Mouse (Mus musculus) adrenal gland, adult (tissue): ENCODE results near the gene Slit3.

Source experiments
- DNase-seq, 2 experiments: peaks; one replicate each; pipeline ENCODE4 v3.0.0; 2022 to 2023; ENCODE audit warnings: low spot score in 1 of 2; ENCODE audit not compliant: inconsistent age in 2 of 2

Gene Slit3

DNA sequence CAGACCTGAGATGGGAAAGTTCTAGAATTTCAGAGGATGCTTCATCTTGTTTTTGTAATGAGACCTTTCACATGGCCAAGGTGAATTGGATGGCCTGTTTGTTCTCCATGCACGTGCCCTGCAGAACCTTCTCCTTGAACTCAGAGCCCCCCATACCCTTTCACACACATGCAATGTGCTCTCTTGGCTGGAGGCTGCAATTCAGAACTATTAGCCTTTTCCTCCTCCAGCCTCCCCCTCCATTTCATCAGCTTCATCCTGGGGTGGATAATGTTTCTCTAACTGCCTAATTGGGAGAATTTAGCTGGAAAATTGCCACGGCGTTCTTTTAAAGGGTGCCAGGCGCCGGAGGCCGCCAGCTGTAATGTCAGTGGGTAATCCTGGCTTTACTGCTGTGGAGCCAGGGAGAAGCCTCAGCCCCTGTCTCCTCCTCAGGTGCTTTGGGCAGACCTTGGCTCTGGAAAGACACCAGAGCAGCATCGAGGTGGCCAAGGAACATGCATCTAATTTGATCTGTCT, 178.9 kb downstream of the Slit3 start:
- no peak for DNase-seq

GRCm38 (mm10) chr11:35302272-35302671, 181.2 kb downstream of the Slit3 start:
- peak; percentile 58 to 81 for DNase-seq

GRCm38 (mm10) chr11:35304216-35304975, 183.4 kb downstream of the Slit3 start:
- DNase-seq: no peak

GRCm38 (mm10) chr11:35305111-35305510, 184.1 kb downstream of the Slit3 start:
- DNase-seq: peak; percentile 46 to 74

DNA sequence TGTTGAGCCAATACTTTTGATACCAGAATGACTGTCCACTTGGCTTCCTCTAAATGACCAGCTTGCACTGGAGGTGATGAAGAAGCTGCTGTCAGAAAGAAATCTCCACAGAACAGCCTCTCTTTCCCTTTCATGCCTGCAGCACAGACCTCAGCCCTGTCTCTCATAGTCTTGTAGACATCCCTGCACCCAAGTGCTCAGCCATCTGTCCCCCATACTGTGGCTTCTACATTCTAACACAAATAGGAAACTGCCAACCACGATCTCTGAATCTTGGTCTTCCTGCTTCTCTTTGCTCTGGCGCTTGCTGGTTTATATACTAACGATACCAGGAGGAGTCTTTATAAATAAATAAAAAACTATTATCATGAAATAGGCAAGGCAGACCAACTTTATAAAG, 184.9 kb downstream of the Slit3 start:
- DNase-seq: no peak

DNA sequence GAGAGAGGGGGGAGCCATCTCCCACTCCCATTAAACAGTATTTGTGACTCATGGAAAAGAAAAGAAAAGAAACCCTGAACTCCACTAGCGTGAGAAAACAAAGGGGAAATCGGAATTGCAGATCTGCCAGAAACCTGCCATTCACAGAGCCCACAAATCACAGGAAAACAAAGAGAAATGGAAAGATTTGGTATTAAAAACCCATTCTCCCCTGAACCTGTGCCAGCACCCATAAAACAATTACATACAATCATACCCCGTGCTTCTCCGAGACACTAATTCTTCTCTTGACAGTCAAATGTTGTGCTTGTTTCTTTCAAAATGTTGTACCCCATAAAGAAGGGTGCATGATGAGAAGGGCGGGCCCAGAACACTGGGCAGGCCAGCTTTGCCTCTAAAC, 185.9 kb downstream of the Slit3 start:
- DNase-seq: no peak

DNA sequence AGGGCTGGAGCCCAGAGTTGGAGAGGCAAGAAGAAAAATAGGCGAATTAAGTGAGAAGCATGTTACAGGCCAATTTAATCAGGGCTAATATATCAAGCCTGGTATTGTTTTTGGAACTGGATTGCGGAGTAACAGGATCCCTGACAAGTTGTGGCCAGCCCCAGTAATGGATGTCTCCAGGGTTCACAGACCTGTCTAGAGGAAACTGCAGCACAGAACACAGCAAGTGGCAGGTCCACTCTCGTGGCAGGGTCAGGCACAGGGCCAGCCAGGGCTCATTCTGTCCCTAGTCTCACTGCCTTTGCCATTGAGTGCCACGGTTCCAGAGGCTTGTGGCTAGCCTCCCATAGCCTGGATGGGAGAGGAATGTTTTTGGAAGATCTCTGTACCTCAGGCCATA, 187.0 kb downstream of the Slit3 start:
- no peak for DNase-seq

DNA sequence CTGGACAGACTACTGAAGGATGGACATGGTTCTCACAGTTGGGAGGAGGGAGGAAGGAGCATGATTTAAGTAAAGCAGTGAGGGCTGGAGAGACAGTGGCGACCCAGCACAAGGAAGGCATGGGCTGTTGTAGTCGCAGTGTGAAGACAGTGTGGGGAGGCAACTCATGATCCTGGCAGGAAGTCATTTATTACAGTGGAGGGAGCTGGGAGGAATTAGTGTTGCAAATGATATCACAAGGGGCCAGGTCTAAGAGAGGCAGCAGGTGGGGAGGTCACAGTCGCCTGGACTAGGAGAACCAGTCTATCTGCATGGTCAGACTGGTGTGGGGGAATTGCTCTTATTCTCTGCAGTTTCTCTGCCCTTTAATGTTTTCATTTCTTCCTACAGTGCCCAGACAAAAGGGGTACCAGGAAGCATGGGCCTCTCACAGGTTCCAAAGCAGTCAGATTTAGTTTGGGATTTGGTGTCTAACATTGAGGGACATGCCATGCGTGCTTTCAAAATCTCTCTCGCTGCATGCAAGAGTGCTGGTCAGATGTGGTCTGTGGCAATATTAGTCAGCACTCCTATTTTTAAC, 194.5 kb downstream of the Slit3 start:
- peak in 1 of 2 experiments; percentile 60 for DNase-seq

GRCm38 (mm10) chr11:35317221-35317620, 196.2 kb downstream of the Slit3 start:
- peak; percentile 56 to 88 for DNase-seq

GRCm38 (mm10) chr11:35317775-35318432, 196.9 kb downstream of the Slit3 start:
- DNase-seq: no peak

DNA sequence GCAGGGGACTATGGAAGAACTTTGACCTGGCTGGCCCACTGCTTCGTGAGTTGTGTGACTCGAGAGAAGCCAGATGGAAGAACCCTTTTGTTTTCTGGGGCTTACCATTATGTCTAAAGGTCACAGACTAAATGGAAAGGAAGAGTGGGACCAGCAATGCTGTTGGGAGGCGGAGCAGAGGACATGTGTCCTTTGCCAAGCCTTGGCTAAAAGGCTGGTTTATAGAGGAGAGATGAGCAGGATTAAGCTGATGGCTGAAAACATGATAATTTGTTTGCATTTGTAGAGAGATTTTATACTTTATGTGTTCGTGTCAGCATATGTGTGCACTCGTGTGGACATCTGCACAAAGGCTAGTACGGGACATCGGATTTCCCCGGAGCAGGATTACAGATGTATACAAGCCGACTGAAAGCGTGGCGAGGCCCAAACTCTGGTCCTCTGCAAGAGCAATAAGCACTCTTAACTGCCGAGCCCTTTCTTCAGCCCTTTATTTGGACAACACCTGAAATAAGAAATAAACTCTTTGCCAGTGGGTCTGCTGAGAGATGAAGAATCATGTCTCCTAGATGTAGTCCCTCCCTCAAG, 197.5 kb downstream of the Slit3 start:
- DNase-seq: no peak

GRCm38 (mm10) chr11:35320518-35320917, 199.5 kb downstream of the Slit3 start:
- DNase-seq: no peak

GRCm38 (mm10) chr11:35324397-35324796, 203.4 kb downstream of the Slit3 start:
- DNase-seq: peak; percentile 51 to 74

DNA sequence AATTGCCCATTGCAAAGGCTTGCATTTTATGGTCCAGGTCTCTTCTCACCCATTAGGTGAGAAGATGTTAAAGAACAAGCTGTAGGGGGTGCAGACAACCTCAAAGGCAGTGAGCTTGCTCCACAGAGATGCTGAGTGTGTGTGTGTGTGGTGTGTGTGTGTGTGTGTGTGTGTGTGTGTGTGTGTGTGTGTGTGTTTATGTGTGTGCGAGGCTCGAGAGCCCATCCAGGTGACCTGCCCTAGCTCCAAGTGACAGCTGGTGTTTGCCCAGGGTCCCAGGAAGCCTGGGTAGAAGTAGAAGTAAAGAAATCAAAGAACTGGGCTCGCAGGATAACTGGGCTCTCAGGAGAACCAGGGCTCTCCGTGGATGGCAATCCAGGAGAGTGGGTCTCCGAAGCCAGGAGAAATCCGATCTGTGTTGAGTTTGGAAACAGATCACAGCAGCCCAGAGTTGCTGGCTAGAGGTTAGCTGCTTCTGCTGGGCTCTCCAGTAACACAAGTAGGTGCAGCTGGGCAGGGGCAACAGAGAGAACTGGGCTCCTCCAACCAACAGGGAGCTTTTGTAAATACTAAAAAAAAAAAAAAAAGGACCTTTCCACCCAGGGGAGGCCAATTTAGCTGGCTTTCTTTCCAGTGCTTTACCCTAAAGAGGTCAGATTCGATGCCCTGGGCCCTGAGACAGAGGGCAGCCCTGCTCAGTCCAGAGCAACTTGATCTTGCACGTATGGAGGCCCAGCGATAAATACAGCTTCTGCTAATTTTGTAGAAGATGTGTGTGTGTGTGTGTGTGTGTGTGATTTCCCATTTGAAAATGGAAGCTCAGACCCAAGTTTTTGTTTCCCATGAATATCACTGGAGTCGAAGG, 204.3 kb downstream of the Slit3 start:
- DNase-seq: no peak

DNA sequence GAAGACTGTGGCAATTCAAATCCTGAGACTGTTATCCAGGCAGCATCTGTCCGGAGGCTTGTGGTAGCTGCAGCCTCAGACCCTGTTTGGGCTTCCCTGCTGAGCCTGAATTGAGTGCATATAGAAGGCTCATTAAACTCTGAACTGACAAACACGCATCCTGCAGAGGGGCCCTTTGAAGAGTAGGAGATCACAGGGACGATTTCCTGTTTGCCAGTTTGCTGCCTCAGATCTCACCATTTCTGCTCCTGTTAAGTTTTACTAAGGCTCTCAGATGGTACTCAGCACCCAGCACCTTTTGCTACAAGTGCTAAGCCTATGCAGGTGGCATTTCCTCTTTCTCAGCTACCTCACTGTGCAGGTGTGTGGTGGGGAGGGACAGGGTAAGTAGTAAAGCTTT, 205.3 kb downstream of the Slit3 start:
- no peak for DNase-seq

DNA sequence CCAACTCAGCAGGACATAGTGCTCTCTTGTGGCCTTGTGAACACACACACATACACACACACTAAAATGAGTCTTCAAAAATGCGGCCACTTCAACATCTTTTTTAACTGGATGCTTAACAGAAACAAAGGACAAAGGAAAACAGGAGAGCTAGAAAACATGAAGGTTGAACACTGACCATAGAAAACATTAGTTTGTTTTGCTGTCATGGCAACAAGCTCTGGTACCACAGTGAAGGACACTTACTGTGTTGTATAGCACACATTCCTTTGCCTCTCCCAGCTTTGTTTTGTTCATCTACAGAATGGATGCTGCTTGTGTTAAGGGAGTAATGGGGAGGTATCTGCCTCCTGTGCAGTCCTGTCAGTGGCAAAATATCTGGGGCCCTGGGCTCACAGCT, 206.9 kb downstream of the Slit3 start:
- DNase-seq: no peak

DNA sequence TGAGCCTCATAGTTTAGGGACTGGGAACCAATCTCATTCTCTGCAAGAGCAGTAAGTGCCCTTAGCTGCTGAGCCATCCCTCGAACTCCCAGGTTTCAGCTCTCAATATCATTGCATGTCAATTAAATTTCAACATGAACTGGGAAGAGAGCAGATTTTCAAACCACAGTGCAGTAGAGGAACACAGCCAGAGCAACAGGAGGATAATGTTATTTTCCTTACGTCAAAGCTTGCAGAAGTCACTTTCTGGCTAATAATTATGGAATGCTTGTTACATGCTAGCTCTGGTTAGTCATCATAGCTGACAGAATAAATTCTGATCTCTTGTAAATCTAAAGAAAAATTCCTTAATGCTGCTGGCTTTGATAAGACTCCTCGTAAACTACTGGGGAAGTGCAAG, 210.5 kb downstream of the Slit3 start:
- DNase-seq: no peak

- DNase-seq: no peak
Observed at GRCm38 (mm10) chr11:35336558-35336957, 215.5 kb downstream of the Slit3 start.

DNA sequence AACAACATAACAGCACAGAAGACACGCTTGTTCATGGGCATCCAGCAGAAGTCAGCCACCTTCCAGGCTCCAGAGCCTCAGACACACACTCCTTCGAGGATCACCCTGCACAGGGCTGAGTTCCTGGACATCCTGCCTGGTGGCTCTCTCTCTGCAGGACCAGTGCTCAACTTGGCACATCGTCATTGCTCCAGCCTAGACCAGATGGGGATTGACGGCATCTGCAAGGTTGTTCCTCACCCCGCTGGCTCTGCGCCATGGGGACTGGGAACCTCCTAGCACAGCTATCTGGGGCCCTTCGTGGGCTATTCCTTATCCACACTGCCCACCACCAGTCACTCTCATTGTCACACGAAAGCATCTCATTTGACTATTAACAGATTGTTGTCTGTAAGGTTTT, 216.5 kb downstream of the Slit3 start:
- DNase-seq: peak; percentile 80 to 85

- peak in 1 of 2 experiments; percentile 60 for DNase-seq
Observed at GRCm38 (mm10) chr11:35337927-35338819, 217.1 kb downstream of the Slit3 start.
